Mouse (Mus musculus) forebrain, embryonic 14.5 days (tissue): ENCODE results near the gene Hand2. TPM values are rescaled to one million over a fixed set of nuclear protein-coding genes. Genes with fewer than 3 reads are reported as not detected.
A peak's percentile ranks its signal among the peaks of the same experiment; 100 is the strongest.

Source experiments
- ATAC-seq: fragments of 200-750 bp; cut with Nextera tagmentation; 2 replicates; pipeline ENCODE4 v1.8.0; 2017; ENCODE audit warnings: mild to moderate bottlenecking, moderate library complexity
- DNase-seq: peaks from one replicate; pipeline ENCODE4 v3.0.0-alpha.2; 2015; ENCODE audit warnings: low spot score
- H3K27ac ChIP-seq: fragments of 300-500 bp; sonication (generic); 2 replicates; pipeline ENCODE4 v1.5.1; 2014; ENCODE audit warnings: low read depth, mild to moderate bottlenecking, control low read depth, low read length, moderate library complexity
- H3K27me3 ChIP-seq: fragments of 300-500 bp; sonication (generic); replicated peaks from 2 replicates; pipeline ENCODE4 v1.6.1; 2014; ENCODE audit warnings: low read length, control low read depth, mixed read lengths; ENCODE audit not compliant: control insufficient read depth, insufficient read depth
- H3K36me3 ChIP-seq: fragments of 300-500 bp; sonication (generic); 2 replicates; pipeline ENCODE4 v1.6.1; 2014; ENCODE audit warnings: low read length, control low read depth; ENCODE audit not compliant: control insufficient read depth, insufficient read depth
- H3K4me1 ChIP-seq: fragments of 300-500 bp; sonication (generic); 2 replicates; pipeline ENCODE4 v1.6.1; 2014; ENCODE audit warnings: antibody characterized with exemption, low read length, control low read depth; ENCODE audit not compliant: control insufficient read depth, insufficient read depth
- H3K4me2 ChIP-seq: fragments of 300-500 bp; sonication (generic); 2 replicates; pipeline ENCODE4 v1.6.1; 2014; ENCODE audit warnings: mild to moderate bottlenecking, control low read depth, low read length
- H3K4me3 ChIP-seq: fragments of 300-500 bp; sonication (generic); 2 replicates; pipeline ENCODE4 v1.5.1; 2014; ENCODE audit warnings: low read depth, low read length, control low read depth
- H3K9ac ChIP-seq: fragments of 300-500 bp; sonication (generic); 2 replicates; pipeline ENCODE4 v1.6.1; 2014; ENCODE audit warnings: mild to moderate bottlenecking, low read length, control low read depth, moderate library complexity
- H3K9me3 ChIP-seq: fragments of 300-500 bp; sonication (generic); replicated peaks from 2 replicates; pipeline ENCODE4 v1.6.1; 2016; ENCODE audit warnings: low read length, control low read depth, mixed read lengths; ENCODE audit not compliant: control insufficient read depth
- WGBS: fragments of 180-500 bp; shearing (Covaris S2); extraction: QIAGEN DNeasy Blood & Tissue Kit; methylation state at CpG from one replicate; pipeline ENCODE4 v1.1.7; 2014; 5-methylcytosine and 5-hydroxymethylcytosine counted together
- polyA plus RNA-seq: library from polyadenylated mRNA; unstranded; fragments of >200 nt; fragmentation: Nextera tagmentation; extraction: Ambion mirVana; gene quantifications from 2 replicates; pipeline ENCODE4 v1.2.1, GENCODE M21; 2014

Gene Hand2
- not detected in 2 replicates for polyA plus RNA-seq

GRCm38 (mm10) chr8:57320851-57321743 is at the start of gene Hand2:
Hand2 (plus strand) TSS chr8:57320983.
- Histone ChIP-seq H3K27ac (no peak within 1 kb of the TSS), H3K9ac (peak within 1 kb of the TSS; percentile 5; the same call in 1 of the 2 replicates), H3K9me3 (no peaks in the 10 kb centered on the region), H3K36me3 (no peaks in the 10 kb centered on the region), H3K27me3 (peaks cover 86% of the 10 kb centered on the region), H3K4me1 (peaks cover 10% of the 10 kb centered on the region), H3K4me2 (peak within 1 kb of the TSS; percentile 51), H3K4me3 (peak within 1 kb of the TSS; percentile 26)
- no peak for DNase-seq
- WGBS, result under 1% methylated on average over 82 of the region's 83 CpGs
- peak; percentile 74 for ATAC-seq

- no peaks in the 10 kb centered on the region for H3K27me3 ChIP-seq
- WGBS, result 78% methylated on average over 3 of the region's 3 CpGs
- DNase-seq (no peak), ATAC-seq (no peak)
- no peak overlapping the region for H3K27ac ChIP-seq
- H3K9me3 ChIP-seq, result no peaks in the 10 kb centered on the region
- no peak overlapping the region for H3K9ac ChIP-seq
- H3K4me3 ChIP-seq, result no peak overlapping the region
- no peak overlapping the region for H3K4me2 ChIP-seq
- H3K36me3 ChIP-seq, result no peaks in the 10 kb centered on the region
- H3K4me1 ChIP-seq, result no peaks in the 10 kb centered on the region
Measured at GRCm38 (mm10) chr8:57273055-57273454, 47.7 kb upstream of the Hand2 start.

- no peaks in the 10 kb centered on the region for H3K36me3 ChIP-seq
- no peaks in the 10 kb centered on the region for H3K9me3 ChIP-seq
- no peak overlapping the region for H3K9ac ChIP-seq
- no peak for DNase-seq
- WGBS, result 83% methylated on average over 4 of the region's 4 CpGs
- no peaks in the 10 kb centered on the region for H3K4me1 ChIP-seq
- H3K27me3 ChIP-seq, result no peaks in the 10 kb centered on the region
- no peak overlapping the region for H3K4me3 ChIP-seq
- ATAC-seq, result no peak
- H3K27ac ChIP-seq, result no peak overlapping the region
- H3K4me2 ChIP-seq, result no peak overlapping the region
Measured at GRCm38 (mm10) chr8:57293441-57293840, 27.3 kb upstream of the Hand2 start.

GRCm38 (mm10) chr8:57303513-57303912 is 17.3 kb upstream of the Hand2 start:
- Histone ChIP-seq H3K9ac (no peak overlapping the region), H3K9me3 (no peaks in the 10 kb centered on the region), H3K4me3 (no peak overlapping the region), H3K36me3 (no peaks in the 10 kb centered on the region), H3K27me3 (peaks cover 13% of the 10 kb centered on the region), H3K4me2 (no peak overlapping the region), H3K4me1 (no peaks in the 10 kb centered on the region), H3K27ac (no peak overlapping the region)
- ATAC-seq (no peak), DNase-seq (no peak)
- WGBS, result 57% methylated on average over 1 of the region's 1 CpGs

DNA sequence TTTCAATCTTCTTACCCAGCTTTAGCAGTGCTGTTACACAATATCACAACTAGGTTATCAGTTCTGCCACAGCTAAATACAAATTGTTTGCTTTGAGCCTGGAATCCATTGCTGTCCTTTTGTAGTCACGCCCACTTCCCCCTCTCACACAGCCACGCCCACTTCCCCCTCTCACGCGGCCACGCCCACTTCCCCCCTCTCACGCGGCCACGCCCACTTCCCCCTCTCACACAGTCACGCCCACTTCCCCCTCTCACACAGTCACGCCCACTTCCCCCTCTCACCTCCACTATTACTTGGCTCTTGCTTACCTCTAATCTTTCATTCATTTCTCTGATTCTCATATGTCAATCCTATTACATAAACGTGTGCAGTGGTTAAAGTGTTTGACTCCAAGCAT is 15.8 kb upstream of the Hand2 start:
- Histone ChIP-seq H3K4me2 (no peak overlapping the region), H3K4me1 (no peaks in the 10 kb centered on the region), H3K36me3 (no peaks in the 10 kb centered on the region), H3K27ac (no peak overlapping the region), H3K9ac (no peak overlapping the region), H3K4me3 (no peak overlapping the region), H3K9me3 (no peaks in the 10 kb centered on the region), H3K27me3 (peaks cover 21% of the 10 kb centered on the region)
- no peak for ATAC-seq
- DNase-seq, result no peak
- 64% methylated on average over 11 of the region's 11 CpGs for WGBS

- no peak overlapping the region for H3K9ac ChIP-seq
- DNase-seq, result no peak
- WGBS, result 9% methylated on average over 1 of the region's 1 CpGs
Measured at GRCm38 (mm10) chr8:57306441-57306840, 14.3 kb upstream of the Hand2 start.

DNA sequence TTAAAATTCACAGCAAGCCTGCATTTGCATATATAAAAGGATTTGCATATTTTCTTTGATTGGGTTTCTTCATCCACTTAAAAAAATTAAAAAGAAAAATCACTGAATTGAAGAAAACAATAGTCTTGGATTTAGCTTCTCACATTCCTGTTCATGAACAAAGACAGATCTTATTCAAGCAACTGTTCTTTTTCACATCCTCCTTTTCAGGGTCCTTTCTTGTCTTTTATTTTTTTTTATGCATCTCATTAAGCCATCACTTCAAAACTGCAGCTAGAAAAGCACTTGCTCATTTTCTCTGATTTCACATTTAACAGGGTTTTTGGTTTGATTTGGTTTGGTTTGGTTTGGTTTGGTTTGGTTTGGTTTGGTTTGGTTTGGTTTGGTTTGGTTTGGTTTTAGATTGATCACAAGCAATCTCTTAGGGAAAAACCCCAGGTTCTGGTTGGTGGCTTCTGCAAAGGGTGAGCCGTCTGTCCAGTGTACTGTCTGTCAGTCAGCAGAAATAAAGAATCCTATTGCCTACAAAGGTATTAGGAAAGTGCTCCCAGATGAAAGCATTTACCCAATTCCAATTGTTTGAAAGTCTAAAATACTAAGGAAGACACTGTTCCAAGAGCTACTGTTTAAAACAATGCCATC is 10.8 kb upstream of the Hand2 start:
- H3K36me3 ChIP-seq, result no peaks in the 10 kb centered on the region
- no peak overlapping the region for H3K9ac ChIP-seq
- no peak overlapping the region for H3K4me3 ChIP-seq
- peaks cover 62% of the 10 kb centered on the region for H3K27me3 ChIP-seq
- no peak for DNase-seq
- H3K4me2 ChIP-seq, result no peak overlapping the region
- no peaks in the 10 kb centered on the region for H3K9me3 ChIP-seq
- no peak for ATAC-seq
- 0% methylated on average over 1 of the region's 1 CpGs for WGBS
- H3K4me1 ChIP-seq, result no peaks in the 10 kb centered on the region
- no peak overlapping the region for H3K27ac ChIP-seq

More at GRCm38 (mm10) chr8:57306441-57306840, 14.3 kb upstream of the Hand2 start:
- no peaks in the 10 kb centered on the region for H3K36me3 ChIP-seq
- no peak overlapping the region for H3K4me3 ChIP-seq
- ATAC-seq, result no peak
- no peaks in the 10 kb centered on the region for H3K4me1 ChIP-seq
- no peak overlapping the region for H3K4me2 ChIP-seq
- H3K27me3 ChIP-seq, result peaks cover 30% of the 10 kb centered on the region
- no peaks in the 10 kb centered on the region for H3K9me3 ChIP-seq
- no peak overlapping the region for H3K27ac ChIP-seq

GRCm38 (mm10) chr8:57312031-57312981 is 8.5 kb upstream of the Hand2 start:
- ATAC-seq, result 0 out of 2 replicates have a peak, but pooled peaks have one; percentile 37
- DNase-seq, result no peak
- no peaks in the 10 kb centered on the region for H3K36me3 ChIP-seq
- no peaks in the 10 kb centered on the region for H3K4me1 ChIP-seq
- H3K4me3 ChIP-seq, result no peak overlapping the region
- H3K9ac ChIP-seq, result no peak overlapping the region
- no peaks in the 10 kb centered on the region for H3K9me3 ChIP-seq
- no peak overlapping the region for H3K27ac ChIP-seq
- 1% methylated on average over 30 of the region's 30 CpGs for WGBS
- H3K27me3 ChIP-seq, result peaks cover 81% of the 10 kb centered on the region
- no peak overlapping the region for H3K4me2 ChIP-seq
